Mouse (Mus musculus): ENCODE data around the gene Cct4.

DNA sequence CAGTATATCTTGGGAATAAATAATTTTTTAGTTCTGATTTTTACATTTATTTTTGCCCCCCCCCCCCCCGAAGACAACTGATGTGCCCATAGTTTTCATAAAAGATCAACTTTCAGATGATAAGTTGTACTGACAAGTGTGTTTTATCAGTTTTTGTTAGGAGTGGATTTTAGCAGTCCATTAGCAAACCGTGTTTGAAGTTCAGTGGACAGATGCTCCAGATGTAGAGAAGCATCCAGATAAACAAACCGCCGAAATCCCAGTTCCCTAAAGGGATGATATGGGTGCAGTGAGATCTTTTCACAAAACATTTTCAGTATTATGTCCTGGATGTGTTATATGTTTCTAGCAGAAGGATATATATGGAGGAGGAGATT, 18.5 kb downstream of the Cct4 start:
- no peak for TF ChIP-seq CTCF (IDR thresholded peaks at IDR 0.05; ENCODE audit: control insufficient read depth, insufficient read depth, insufficient read length)
- TF ChIP-seq MAX (IDR thresholded peaks at IDR 0.05), result no peak

Measured in C2C12 (cell line).